Mouse (Mus musculus): Measurements from ENCODE around the gene Vrtn.

Vrtn gene

DNA sequence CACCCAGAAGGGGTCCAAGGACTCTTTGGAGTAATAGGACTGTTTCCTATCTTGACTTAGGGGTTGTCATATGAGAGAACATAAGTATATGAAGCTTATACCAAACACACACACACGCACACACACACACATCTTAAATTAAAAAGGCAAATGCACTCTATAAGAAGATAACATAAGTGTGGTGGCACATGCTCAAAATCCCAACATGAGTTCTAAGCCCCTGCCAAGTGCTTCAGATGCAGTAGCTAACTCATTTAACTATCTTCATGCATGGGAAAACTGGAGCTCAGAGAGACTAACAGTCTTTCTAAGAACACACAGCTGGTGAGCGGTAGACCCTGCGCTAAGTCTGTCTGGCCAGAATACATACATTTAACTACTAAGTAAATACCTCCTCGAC, 46.7 kb downstream of the Vrtn start:
- DNase-seq (ENCODE audit: low spot score in 2 of 2) = no peak

DNA sequence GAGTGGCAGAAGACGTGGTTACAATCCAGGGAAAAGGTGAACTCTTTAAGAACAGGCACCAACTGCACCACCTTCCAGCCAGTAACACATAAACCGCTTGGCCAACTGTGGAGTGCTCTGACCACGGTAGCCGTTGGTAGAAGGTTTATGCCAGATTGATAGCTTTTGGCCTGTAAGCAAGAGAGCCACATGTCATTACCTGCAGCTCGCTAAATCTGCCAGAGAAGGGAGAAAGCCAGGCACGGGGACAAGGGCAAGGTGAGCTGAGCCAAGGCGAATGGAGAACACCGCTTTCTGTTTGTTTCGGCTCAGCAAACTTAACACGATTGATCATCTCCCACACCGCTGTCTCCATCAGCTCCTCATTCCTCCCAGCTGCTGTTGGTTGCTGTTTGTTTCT, 48.2 kb downstream of the Vrtn start:
- DNase-seq (ENCODE audit: low spot score in 2 of 2) = no peak

DNA sequence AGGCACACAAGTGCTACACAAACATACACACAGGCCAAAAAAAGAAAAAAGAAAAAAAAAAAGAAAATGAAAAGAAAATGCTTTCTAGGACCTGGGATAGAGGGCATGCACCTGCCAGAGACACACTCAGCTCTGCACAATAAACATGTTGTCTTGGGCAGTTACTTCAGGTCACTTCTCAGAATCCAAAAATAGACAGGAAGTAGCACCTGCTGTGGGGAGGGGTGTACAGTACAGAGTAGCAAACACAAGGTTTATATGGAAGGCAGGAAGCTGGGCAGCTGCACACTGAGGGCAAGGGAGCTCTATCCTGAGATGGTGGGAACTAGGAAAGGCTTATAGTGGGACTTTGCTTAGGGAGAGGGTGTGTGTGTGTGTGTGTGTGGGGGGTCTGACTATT, 50.5 kb downstream of the Vrtn start:
- DNase-seq (ENCODE audit: low spot score in 2 of 2) = no peak

- DNase-seq (ENCODE audit: low spot score in 2 of 2) = no peak
These were observed 51.3 kb downstream of the Vrtn start for GRCm38 (mm10) chr12:84692141-84692540.

GRCm38 (mm10) chr12:84698319-84699081, 57.7 kb downstream of the Vrtn start, which contains the start of gene Syndig1l:
Gene Syndig1l (minus strand): TSS chr12:84698831.
- DNase-seq (ENCODE audit: low spot score in 2 of 2) = peak; percentile 35 to 61
